Mouse (Mus musculus) kidney, embryonic 14.5 days (tissue): ENCODE measurements around the gene Nsun2. TPM values are rescaled to one million over a fixed set of nuclear protein-coding genes. Genes with fewer than 3 reads are reported as not detected.
"Not testable (repeated sequence)": the region's sequence is repeated elsewhere in the genome, so short reads cannot be mapped to it uniquely, and the experiment has no call there.

Experiments used
- ATAC-seq: fragments of 200-750 bp; cut with Nextera tagmentation; 2 replicates; pipeline ENCODE4 v1.8.0; 2017; ENCODE audit warnings: moderate number of reproducible peaks, mild to moderate bottlenecking, moderate TSS enrichment, moderate library complexity; ENCODE audit not compliant: low FRiP score, low TSS enrichment
- H3K27ac ChIP-seq: fragments of 300-500 bp; sonication (generic); 2 replicates; pipeline ENCODE4 v1.5.1; 2014; ENCODE audit warnings: low read depth, mild to moderate bottlenecking, low read length, moderate library complexity, mixed read lengths
- H3K27me3 ChIP-seq: fragments of 300-500 bp; sonication (generic); 2 replicates; pipeline ENCODE4 v1.6.1; 2014; ENCODE audit warnings: mild to moderate bottlenecking, low read length; ENCODE audit not compliant: control insufficient read depth, insufficient read depth
- H3K36me3 ChIP-seq: fragments of 300-500 bp; sonication (generic); 2 replicates; pipeline ENCODE4 v1.6.1; 2014; ENCODE audit warnings: low read length, mixed read lengths; ENCODE audit not compliant: control insufficient read depth, insufficient read depth
- H3K4me1 ChIP-seq: fragments of 300-500 bp; sonication (generic); 2 replicates; pipeline ENCODE4 v1.6.1; 2014; ENCODE audit warnings: low read length, mixed read lengths; ENCODE audit not compliant: control insufficient read depth, insufficient read depth
- H3K4me2 ChIP-seq: fragments of 300-500 bp; sonication (generic); replicated peaks from 2 replicates; pipeline ENCODE4 v1.6.1; 2014; ENCODE audit warnings: low read depth, mild to moderate bottlenecking, low read length
- H3K4me3 ChIP-seq: fragments of 300-500 bp; sonication (generic); 2 replicates; pipeline ENCODE4 v1.5.1; 2014; ENCODE audit warnings: mild to moderate bottlenecking, low read length
- H3K9ac ChIP-seq: fragments of 300-500 bp; sonication (generic); 2 replicates; pipeline ENCODE4 v1.6.1; 2014; ENCODE audit warnings: low read depth, mild to moderate bottlenecking, low read length, moderate library complexity
- H3K9me3 ChIP-seq: fragments of 300-500 bp; sonication (generic); 2 replicates; pipeline ENCODE4 v1.6.1; 2016; ENCODE audit warnings: low read length; ENCODE audit not compliant: control insufficient read depth
- WGBS: fragments of 180-500 bp; shearing (Covaris S2); extraction: QIAGEN DNeasy Blood & Tissue Kit; methylation state at CpG from one replicate; pipeline ENCODE4 v1.1.7; 2014; 5-methylcytosine and 5-hydroxymethylcytosine counted together
- polyA plus RNA-seq: library from polyadenylated mRNA; unstranded; fragments of >200 nt; fragmentation: Nextera tagmentation; extraction: Ambion mirVana; gene quantifications from 2 replicates; pipeline ENCODE4 v1.2.1, GENCODE M21; 2014

The Nsun2 gene
- polyA plus RNA-seq, 1 experiment from 2014 or later = 142 TPM

DNA sequence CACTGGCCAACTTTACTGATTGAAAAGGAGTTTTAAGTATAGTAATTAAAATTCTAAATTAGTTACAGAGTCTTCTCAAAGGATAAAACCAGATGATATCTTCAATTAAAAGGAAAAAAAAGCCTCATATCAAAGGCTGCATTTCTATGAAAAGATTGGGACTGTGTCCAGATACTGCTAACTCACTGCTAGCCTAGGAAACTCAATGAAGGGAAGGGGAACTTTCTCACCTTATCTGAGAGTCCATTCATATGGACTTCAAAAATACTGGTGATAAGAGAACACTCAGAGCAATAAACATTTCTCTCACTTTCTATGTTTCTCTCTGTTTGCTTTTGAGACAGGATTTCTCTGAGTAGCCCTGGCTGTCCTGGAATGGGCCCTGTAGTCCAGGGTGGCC is 31.0 kb downstream of the Nsun2 start:
- Histone ChIP-seq H3K36me3 (no peaks in the 10 kb centered on the region), H3K4me2 (no peak overlapping the region), H3K9me3 (no peaks in the 10 kb centered on the region), H3K9ac (no peak overlapping the region), H3K4me3 (no peak overlapping the region), H3K27ac (no peak overlapping the region), H3K27me3 (no peaks in the 10 kb centered on the region), H3K4me1 (no peaks in the 10 kb centered on the region; the same call in 1 of the 2 replicates)
- no peak for ATAC-seq

DNA sequence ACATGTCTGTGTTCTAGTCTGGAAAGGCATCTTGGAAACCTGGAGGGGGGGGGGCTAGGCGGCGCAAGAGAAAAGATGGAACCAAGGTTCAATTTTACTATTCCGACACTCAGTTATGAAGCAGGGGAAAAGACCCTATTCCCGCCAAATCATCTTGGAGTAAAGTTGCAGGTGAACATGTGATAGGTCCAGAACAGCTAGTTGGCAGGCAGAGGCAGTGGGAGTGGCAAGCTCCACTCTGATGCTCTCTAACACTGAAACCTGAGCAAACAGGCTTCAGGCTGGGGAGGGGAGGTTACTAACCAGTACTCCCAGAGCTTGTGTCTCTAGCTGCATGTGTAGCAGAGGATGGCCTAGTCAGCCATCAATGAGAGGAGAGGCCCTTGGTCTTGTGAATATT is 31.9 kb downstream of the Nsun2 start:
- not testable (repeated sequence) for H3K9ac ChIP-seq, H3K27ac ChIP-seq, H3K27me3 ChIP-seq, H3K4me3 ChIP-seq, H3K9me3 ChIP-seq, ATAC-seq, H3K4me1 ChIP-seq, H3K4me2 ChIP-seq, H3K36me3 ChIP-seq
- 92% methylated on average over 4 of the region's 4 CpGs for WGBS

- no peak overlapping the region for H3K4me2 ChIP-seq
- no peaks in the 10 kb centered on the region for H3K9me3 ChIP-seq
- H3K27me3 ChIP-seq = no peaks in the 10 kb centered on the region
- ATAC-seq = no peak
- no peak overlapping the region for H3K4me3 ChIP-seq
- H3K9ac ChIP-seq = no peak overlapping the region
- 85% methylated on average over 9 of the region's 9 CpGs for WGBS
- no peak overlapping the region for H3K27ac ChIP-seq
- H3K4me1 ChIP-seq = no peaks in the 10 kb centered on the region
- H3K36me3 ChIP-seq = no peaks in the 10 kb centered on the region
Observed at GRCm38 (mm10) chr13:69569201-69569600, 35.7 kb downstream of the Nsun2 start.

DNA sequence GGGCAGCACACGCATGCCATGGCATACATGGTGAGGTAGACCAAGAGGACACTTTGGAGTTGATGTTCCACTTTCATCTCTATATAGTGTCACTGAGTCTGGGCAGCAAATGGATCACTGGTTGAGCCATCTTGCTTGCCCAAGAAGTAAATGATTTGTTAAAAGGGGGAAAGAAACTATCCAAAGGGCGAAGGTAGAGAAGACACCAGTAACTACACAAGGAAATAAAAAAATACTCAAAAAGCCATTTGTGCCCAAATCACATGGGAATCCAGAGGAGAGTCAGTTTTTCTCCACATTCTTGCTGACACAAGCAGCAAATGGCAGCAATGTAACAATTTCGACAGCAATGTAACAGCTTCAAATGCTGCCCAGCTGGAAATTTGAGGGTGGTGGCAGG is 39.0 kb downstream of the Nsun2 start:
- H3K27ac ChIP-seq = no peak overlapping the region
- no peak overlapping the region for H3K9ac ChIP-seq
- H3K4me3 ChIP-seq = no peak overlapping the region
- no peaks in the 10 kb centered on the region for H3K27me3 ChIP-seq
- no peaks in the 10 kb centered on the region for H3K36me3 ChIP-seq
- H3K4me2 ChIP-seq = no peak overlapping the region
- 93% methylated on average over 3 of the region's 3 CpGs for WGBS
- ATAC-seq = no peak
- no peaks in the 10 kb centered on the region for H3K4me1 ChIP-seq
- no peaks in the 10 kb centered on the region for H3K9me3 ChIP-seq

GRCm38 (mm10) chr13:69576676-69577075 is 43.1 kb downstream of the Nsun2 start:
- no peak for ATAC-seq
- H3K4me2 ChIP-seq = no peak overlapping the region
- 64% methylated on average over 11 of the region's 11 CpGs for WGBS
- no peak overlapping the region for H3K9ac ChIP-seq
- no peaks in the 10 kb centered on the region for H3K9me3 ChIP-seq
- no peak overlapping the region for H3K27ac ChIP-seq
- H3K4me1 ChIP-seq = no peaks in the 10 kb centered on the region
- H3K27me3 ChIP-seq = no peaks in the 10 kb centered on the region
- H3K4me3 ChIP-seq = no peak overlapping the region
- no peaks in the 10 kb centered on the region for H3K36me3 ChIP-seq

GRCm38 (mm10) chr13:69577181-69577834 is 43.8 kb downstream of the Nsun2 start:
- H3K9ac ChIP-seq = no peak overlapping the region
- 81% methylated on average over 16 of the region's 16 CpGs for WGBS

DNA sequence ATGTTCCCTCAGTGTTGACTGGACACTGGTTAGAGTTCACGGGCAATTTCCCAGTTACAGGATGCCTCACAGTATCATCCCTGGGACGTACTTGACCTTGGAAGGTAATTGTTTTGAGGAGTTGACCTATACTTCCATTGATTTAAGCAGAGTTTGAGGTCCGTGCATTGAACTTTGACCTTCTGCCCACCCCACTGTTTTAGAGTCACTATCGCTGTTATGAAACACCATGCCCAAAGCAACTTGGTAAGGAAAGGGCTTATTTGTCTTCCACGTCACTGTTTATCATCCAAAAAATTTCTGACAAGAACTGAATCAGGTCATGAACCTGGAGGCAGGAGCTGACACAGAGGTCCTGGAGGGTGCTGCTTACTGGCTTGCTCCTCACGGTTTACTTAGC is 48.9 kb downstream of the Nsun2 start:
- Histone ChIP-seq H3K9ac (no peak overlapping the region), H3K4me1 (no peaks in the 10 kb centered on the region), H3K4me3 (no peak overlapping the region), H3K9me3 (no peaks in the 10 kb centered on the region), H3K27me3 (no peaks in the 10 kb centered on the region), H3K4me2 (no peak overlapping the region), H3K36me3 (no peaks in the 10 kb centered on the region), H3K27ac (no peak overlapping the region)
- WGBS = 79% methylated on average over 6 of the region's 6 CpGs
- ATAC-seq = no peak

More at GRCm38 (mm10) chr13:69577181-69577834, 43.8 kb downstream of the Nsun2 start:
- Histone ChIP-seq H3K4me3 (no peak overlapping the region), H3K27me3 (no peaks in the 10 kb centered on the region), H3K36me3 (no peaks in the 10 kb centered on the region), H3K4me2 (no peak overlapping the region), H3K9me3 (no peaks in the 10 kb centered on the region), H3K4me1 (no peaks in the 10 kb centered on the region), H3K27ac (no peak overlapping the region)
- no peak for ATAC-seq

GRCm38 (mm10) chr13:69583591-69583990 is 50.0 kb downstream of the Nsun2 start:
- H3K27ac ChIP-seq = no peak overlapping the region
- 94% methylated on average over 6 of the region's 6 CpGs for whole genome bisulfite sequencing
- no peak overlapping the region for H3K9ac ChIP-seq
- no peak overlapping the region for H3K4me3 ChIP-seq
- H3K4me1 ChIP-seq = no peaks in the 10 kb centered on the region
- no peak for ATAC-seq
- no peaks in the 10 kb centered on the region for H3K36me3 ChIP-seq
- H3K4me2 ChIP-seq = no peak overlapping the region
- no peaks in the 10 kb centered on the region for H3K27me3 ChIP-seq
- H3K9me3 ChIP-seq = no peaks in the 10 kb centered on the region

DNA sequence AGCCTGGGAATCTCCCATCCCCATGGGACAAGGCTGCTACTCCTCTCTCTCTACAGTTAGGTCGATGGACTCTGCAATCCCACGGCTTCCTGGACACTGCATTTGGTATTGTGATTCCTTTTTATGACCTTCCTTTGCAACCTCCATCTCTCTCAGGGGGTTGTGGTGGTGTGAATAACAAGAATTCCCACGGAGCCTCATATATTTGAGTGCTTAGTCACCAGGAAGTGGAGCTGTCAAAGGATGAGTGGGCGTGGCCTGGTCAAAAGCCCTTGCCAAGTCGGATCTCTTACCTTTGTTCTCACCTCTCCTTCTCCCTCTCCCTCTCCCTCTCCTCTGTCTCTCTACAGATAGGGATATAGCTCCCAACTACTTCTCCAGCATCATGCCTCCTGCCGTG is 52.3 kb downstream of the Nsun2 start:
- H3K9me3 ChIP-seq = no peaks in the 10 kb centered on the region
- H3K27ac ChIP-seq = no peak overlapping the region
- no peak overlapping the region for H3K9ac ChIP-seq
- H3K4me3 ChIP-seq = no peak overlapping the region
- no peaks in the 10 kb centered on the region for H3K27me3 ChIP-seq
- 32% methylated on average over 6 of the region's 6 CpGs for WGBS
- no peak overlapping the region for H3K4me2 ChIP-seq
- no peak for ATAC-seq
- no peaks in the 10 kb centered on the region for H3K36me3 ChIP-seq
- no peaks in the 10 kb centered on the region for H3K4me1 ChIP-seq
